13 mouse cellular contexts compared by ENCODE assay signal in genomic region chr1:72567056-72567455, GRCm38 (mm10). TPM values are rescaled to one million over a fixed set of nuclear protein-coding genes. Genes with fewer than 3 reads are reported as not detected.
DNase-seq lines count a peak whose midpoint lies in the region; ATAC-seq lines count a peak whose summit lies in the region.
"Had no signal": no experiment of that assay in that cellular context is flagged by ENCODE, and none has a peak within 500 bp of the region (broad histone marks: within the 10 kb centered on the region; RNA-seq: fewer than 3 reads in every experiment).

No protein-coding gene starts in this region.

- DNase-seq in forebrain, embryonic 10.5 days (ENCODE audit: extremely low spot score, low spot score): no peak
- no peak for DNase-seq in forebrain, embryonic 11.5 days (ENCODE audit: low spot score)
- peak; percentile 6 for DNase-seq in ZHBTc4 (ENCODE audit: low read depth, low spot score)
- DNase-seq in adrenal gland, postnatal 25 days: no peak
- no peak for DNase-seq in lung, postnatal 4 days
- DNase-seq: adrenal gland, postnatal 36 days; cerebellum, adult 2 months had no signal

- no peak overlapping the region for H3K4me2 ChIP-seq in forebrain, embryonic 11.5 days (ENCODE audit: low read depth, low read length, severe bottlenecking)
- peak overlapping the region; percentile 35 for H3K4me2 ChIP-seq in midbrain, embryonic 12.5 days (replicated peaks)
- H3K4me2 ChIP-seq: liver, embryonic 12.5 days had no signal

- H3K9me3 ChIP-seq in forebrain, embryonic 10.5 days: no peaks in the 10 kb centered on the region
- no peaks in the 10 kb centered on the region for H3K9me3 ChIP-seq in forebrain, embryonic 11.5 days (ENCODE audit: control insufficient read depth, low read length)
- H3K9me3 ChIP-seq in midbrain, embryonic 12.5 days: no peaks in the 10 kb centered on the region
- H3K9me3 ChIP-seq: G1E; liver, embryonic 12.5 days had no signal

- no peak for ATAC-seq in forebrain, embryonic 11.5 days (replicated peaks; ENCODE audit: low FRiP score)
- ATAC-seq in granulocyte monocyte progenitor cell, adult 5-6 weeks (replicated peaks; ENCODE audit: poor library complexity, severe bottlenecking): peak; percentile 67
- no peak for ATAC-seq in midbrain, embryonic 12.5 days (ENCODE audit: low FRiP score, low read depth)
- no peak for ATAC-seq in inflammation-experienced regulatory T-cells, adult 6 months
- ATAC-seq: liver, embryonic 12.5 days had no signal

- peak overlapping the region; percentile 20; the same call in 1 of the 2 replicates for H3K4me3 ChIP-seq in forebrain, embryonic 10.5 days
- H3K4me3 ChIP-seq in forebrain, embryonic 11.5 days (ENCODE audit: low read depth, low read length): no peak overlapping the region
- 0 out of 2 replicates have a peak overlapping the region, but pooled peaks have one; percentile 9 for H3K4me3 ChIP-seq in midbrain, embryonic 12.5 days
- H3K4me3 ChIP-seq: erythroblast, embryonic 14.5 days; liver, embryonic 12.5 days had no signal

- WGBS in forebrain, embryonic 10.5 days: 32% methylated on average over 9 of the region's 9 CpGs
- WGBS in forebrain, embryonic 11.5 days: 30% methylated on average over 9 of the region's 9 CpGs
- 35% methylated on average over 9 of the region's 9 CpGs for WGBS in midbrain, embryonic 12.5 days

- no peak overlapping the region for H3K9ac ChIP-seq in forebrain, embryonic 11.5 days (ENCODE audit: low read length)
- H3K9ac ChIP-seq in midbrain, embryonic 12.5 days (replicated peaks): no peak overlapping the region
- H3K9ac ChIP-seq: liver, embryonic 12.5 days had no signal

- no peaks in the 10 kb centered on the region for H3K27me3 ChIP-seq in forebrain, embryonic 10.5 days (ENCODE audit: poor library complexity, severe bottlenecking)
- H3K27me3 ChIP-seq in forebrain, embryonic 11.5 days (ENCODE audit: control insufficient read depth, insufficient read depth, low read length): no peaks in the 10 kb centered on the region
- H3K27me3 ChIP-seq in midbrain, embryonic 12.5 days: no peaks in the 10 kb centered on the region
- H3K27me3 ChIP-seq: liver, embryonic 12.5 days had no signal

- no peaks in the 10 kb centered on the region for H3K36me3 ChIP-seq in forebrain, embryonic 10.5 days (replicated peaks)
- H3K36me3 ChIP-seq in forebrain, embryonic 11.5 days (ENCODE audit: control insufficient read depth, insufficient read depth, low read length): no peaks in the 10 kb centered on the region
- H3K36me3 ChIP-seq in midbrain, embryonic 12.5 days: no peaks in the 10 kb centered on the region
- H3K36me3 ChIP-seq: G1E; liver, embryonic 12.5 days had no signal

- H3K4me1 ChIP-seq in forebrain, embryonic 10.5 days: peaks cover 20% of the 10 kb centered on the region
- no peaks in the 10 kb centered on the region for H3K4me1 ChIP-seq in forebrain, embryonic 11.5 days (replicated peaks; ENCODE audit: control insufficient read depth, insufficient read depth, low read length)
- H3K4me1 ChIP-seq in midbrain, embryonic 12.5 days: 0 out of 2 replicates have a peak, but pooled peaks cover 14% of the 10 kb centered on the region
- H3K4me1 ChIP-seq: liver, embryonic 12.5 days had no signal

- peak overlapping the region; percentile 62; the same call in 1 of the 2 replicates for H3K27ac ChIP-seq in forebrain, embryonic 10.5 days
- no peak overlapping the region for H3K27ac ChIP-seq in forebrain, embryonic 11.5 days (ENCODE audit: low read depth, low read length)
- no peak overlapping the region; the same call in 1 of the 2 replicates for H3K27ac ChIP-seq in midbrain, embryonic 12.5 days (replicated peaks)
- H3K27ac ChIP-seq: liver, embryonic 12.5 days had no signal

RNA-seq across cellular contexts. Expression of gene Smarcal1, which starts 16.0 kb away (rescaled TPM):
- polyA plus RNA-seq in forebrain, embryonic 10.5 days (2016; fragmentation: Nextera tagmentation; extraction: Ambion mirVana): 31.7 and 32.3 TPM in 2 replicates
- 29.9 and 34.1 TPM in 2 replicates for polyA plus RNA-seq in forebrain, embryonic 11.5 days (2014; fragmentation: Nextera tagmentation; extraction: Ambion mirVana)
- 25.7 and 31.2 TPM in 2 replicates for total RNA-seq in granulocyte monocyte progenitor cell, adult 5-6 weeks (2014; fragmentation: Nextera tagmentation)
- 26.3 and 30.3 TPM in 2 replicates for total RNA-seq in granulocyte monocyte progenitor cell, adult 5-6 weeks (2017)
- polyA plus RNA-seq in midbrain, embryonic 12.5 days (2016; fragmentation: Nextera tagmentation; extraction: Ambion mirVana): 30.3 and 31.4 TPM in 2 replicates
- 10 to 100 TPM; 10.4 to 15.7 (median 13.7) TPM for polyA plus RNA-seq in inflammation-experienced regulatory T-cells, adult 6 months (2017; shearing (Covaris generic))
- 52.1 and 53.4 TPM in 2 replicates for total RNA-seq in adrenal gland, postnatal 25 days (2021)

RNA-seq across cellular contexts. Expression of gene March4, which starts 30.3 kb away (rescaled TPM):
- polyA plus RNA-seq in forebrain, embryonic 10.5 days (2016; fragmentation: Nextera tagmentation; extraction: Ambion mirVana): not detected in 2 replicates
- 0.15 TPM in 2 replicates for polyA plus RNA-seq in forebrain, embryonic 11.5 days (2014; fragmentation: Nextera tagmentation; extraction: Ambion mirVana)
- not detected in 2 replicates for total RNA-seq in granulocyte monocyte progenitor cell, adult 5-6 weeks (2014; fragmentation: Nextera tagmentation)
- not detected in 2 replicates for total RNA-seq in granulocyte monocyte progenitor cell, adult 5-6 weeks (2017)
- 0.96 and 1.3 TPM in 2 replicates for polyA plus RNA-seq in midbrain, embryonic 12.5 days (2016; fragmentation: Nextera tagmentation; extraction: Ambion mirVana)
- not detected for polyA plus RNA-seq in inflammation-experienced regulatory T-cells, adult 6 months (2017; shearing (Covaris generic))
- 0.48 and 0.49 TPM in 2 replicates for total RNA-seq in adrenal gland, postnatal 25 days (2021)
- polyA plus RNA-seq: erythroblast, embryonic 14.5 days; G1E; liver, embryonic 12.5 days had no signal
